Mouse (Mus musculus): ENCODE data around the gene Slc25a22.

GRCm38 (mm10) chr7:141430585-141431240, 7.0 kb downstream of the Slc25a22 start:
- TF ChIP-seq GATA1 (IDR thresholded peaks at IDR 0.05; ENCODE audit: borderline replicate concordance, low read length) (no peak), FLI1 (IDR thresholded peaks at IDR 0.05; ENCODE audit: low read length) (no peak)

All from megakaryocyte, embryonic 14.5 days (primary cell).